Mouse (Mus musculus) adrenal gland, postnatal 14 days (tissue): Measurements from ENCODE around the gene Olfr325. TPM values are rescaled to one million over a fixed set of nuclear protein-coding genes. Genes with fewer than 3 reads are reported as not detected.
A peak's percentile ranks its signal among the peaks of the same experiment; 100 is the strongest.
"Not testable (repeated sequence)": the region's sequence is repeated elsewhere in the genome, so short reads cannot be mapped to it uniquely, and the experiment has no call there.

Source experiments
- DNase-seq: peaks from one replicate; pipeline ENCODE4 v3.0.0; 2021; ENCODE audit warnings: mixed read lengths
- long read RNA-seq, 2 experiments: library from polyadenylated mRNA; stranded (forward); transcript quantifications; one replicate each; pipeline ENCODE4 v2.0.0; 2021
- total RNA-seq: library from RNA; stranded (reverse); gene quantifications from 2 replicates; pipeline ENCODE4 v1.2.3, GENCODE M21; 2021

Gene Olfr325
- not detected in 2 replicates for total RNA-seq
- long read RNA-seq, experiment 1, result 0 reads
- long read RNA-seq, experiment 2, result 0 reads

- DNase-seq, result no peak
Measured at GRCm38 (mm10) chr11:58577430-58577829, at the start of gene Olfr325. Gene Olfr325, plus strand, starts transcription at chr11:58577730.

- not testable (repeated sequence) for DNase-seq
Measured at GRCm38 (mm10) chr11:58534736-58535135, 42.8 kb upstream of the Olfr325 start, which contains the start of gene Olfr330. Gene Olfr330, minus strand, starts transcription at chr11:58534836.

DNA sequence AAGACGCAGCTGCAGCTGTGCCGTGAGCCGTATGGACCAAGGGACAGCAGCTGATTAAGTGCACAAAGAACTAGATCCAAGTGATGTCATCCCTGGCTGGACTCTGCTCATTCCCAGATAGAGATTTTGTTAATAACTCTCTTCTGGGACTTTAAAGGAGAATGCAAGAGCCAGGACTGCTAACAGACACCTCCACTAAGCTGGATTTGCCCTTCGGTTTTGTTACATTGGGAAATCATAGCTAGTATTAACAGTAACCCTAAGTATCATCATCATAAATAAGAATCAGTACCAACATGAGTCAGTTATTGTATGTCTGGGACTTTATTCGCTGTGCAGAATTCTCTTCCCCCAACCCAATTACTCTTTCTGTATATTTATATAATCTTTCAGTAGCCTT is 31.2 kb upstream of the Olfr325 start, which contains the start of gene Olfr329-ps:
Gene Olfr329-ps (minus strand): TSS at position 101 of the 400 bp plus-strand sequence.
- DNase-seq, result no peak

GRCm38 (mm10) chr11:58555536-58555935 is 22.0 kb upstream of the Olfr325 start, which contains the start of gene Olfr328:
Gene Olfr328, minus strand, starts transcription at chr11:58555636.
- no peak for DNase-seq

DNA sequence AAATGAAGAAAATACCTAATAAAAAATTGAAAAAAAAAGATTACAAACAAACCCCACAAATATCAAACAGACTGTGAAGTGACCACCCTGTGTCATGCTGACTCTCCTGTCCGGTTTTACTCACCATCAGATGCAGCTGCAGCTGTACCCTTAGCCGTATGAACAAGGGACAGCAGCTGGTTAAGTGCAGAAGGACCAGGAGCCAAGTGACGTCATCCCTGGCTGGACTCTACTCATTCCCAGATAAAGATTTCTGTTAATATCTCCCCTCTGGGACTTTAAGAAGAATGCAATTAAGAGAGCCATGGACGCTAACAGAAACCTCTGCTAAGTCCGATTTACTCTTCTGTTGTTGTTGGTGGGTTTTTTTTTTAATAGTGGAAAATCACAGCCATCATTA is 7.1 kb upstream of the Olfr325 start, which contains the start of gene Olfr224:
Gene Olfr224 (minus strand): TSS at position 149 of the 400 bp plus-strand sequence.
- DNase-seq, result no peak

DNA sequence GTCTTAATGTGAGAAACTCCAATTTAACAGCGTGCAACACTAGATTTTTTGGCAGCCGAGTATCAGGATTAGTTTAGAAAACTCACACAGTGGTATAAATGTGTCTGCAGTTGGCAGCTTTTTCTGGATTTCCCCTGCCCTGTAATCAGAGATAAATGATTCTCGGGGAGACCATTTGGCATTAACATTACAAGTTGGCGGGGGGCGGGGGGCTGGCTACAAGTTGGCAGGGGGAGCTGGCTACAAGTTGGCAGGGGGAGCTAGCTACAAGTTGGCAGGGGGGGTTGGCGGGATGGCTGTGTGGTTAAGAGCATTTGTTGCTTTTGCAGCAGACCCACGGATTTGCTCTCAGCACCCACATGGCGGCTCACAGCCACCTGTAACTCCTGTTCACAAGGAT is 1.1 kb downstream of the Olfr325 start:
- no peak for DNase-seq

GRCm38 (mm10) chr11:58587898-58588348 is 10.4 kb downstream of the Olfr325 start:
- DNase-seq, result peak; percentile 61

GRCm38 (mm10) chr11:58588620-58589250 is 11.2 kb downstream of the Olfr325 start:
- DNase-seq, result no peak

GRCm38 (mm10) chr11:58594814-58595213 is 17.3 kb downstream of the Olfr325 start, which contains the start of gene Olfr324:
Gene Olfr324, plus strand, starts transcription at chr11:58595114.
- DNase-seq, result no peak

DNA sequence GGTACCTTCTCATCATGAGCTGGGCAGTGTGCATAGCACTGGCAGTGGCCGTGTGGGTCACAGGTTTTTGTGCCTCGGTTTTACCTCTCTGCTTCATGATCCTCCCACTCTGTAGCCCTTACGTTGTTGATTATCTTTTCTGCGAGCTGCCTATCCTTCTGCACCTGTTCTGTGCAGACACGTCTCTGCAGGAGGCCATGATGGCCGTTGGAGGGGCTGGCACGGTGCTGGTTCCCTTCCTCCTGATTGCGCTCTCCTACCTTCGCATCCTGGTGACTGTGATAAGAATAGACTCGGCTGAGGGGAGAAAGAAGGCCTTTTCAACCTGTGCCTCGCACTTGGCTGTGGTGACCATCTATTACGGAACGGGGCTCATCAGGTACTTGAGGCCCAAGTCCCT is 20.3 kb downstream of the Olfr325 start:
- no peak for DNase-seq

- DNase-seq, result no peak
Measured at GRCm38 (mm10) chr11:58602062-58602461, 24.5 kb downstream of the Olfr325 start.

DNA sequence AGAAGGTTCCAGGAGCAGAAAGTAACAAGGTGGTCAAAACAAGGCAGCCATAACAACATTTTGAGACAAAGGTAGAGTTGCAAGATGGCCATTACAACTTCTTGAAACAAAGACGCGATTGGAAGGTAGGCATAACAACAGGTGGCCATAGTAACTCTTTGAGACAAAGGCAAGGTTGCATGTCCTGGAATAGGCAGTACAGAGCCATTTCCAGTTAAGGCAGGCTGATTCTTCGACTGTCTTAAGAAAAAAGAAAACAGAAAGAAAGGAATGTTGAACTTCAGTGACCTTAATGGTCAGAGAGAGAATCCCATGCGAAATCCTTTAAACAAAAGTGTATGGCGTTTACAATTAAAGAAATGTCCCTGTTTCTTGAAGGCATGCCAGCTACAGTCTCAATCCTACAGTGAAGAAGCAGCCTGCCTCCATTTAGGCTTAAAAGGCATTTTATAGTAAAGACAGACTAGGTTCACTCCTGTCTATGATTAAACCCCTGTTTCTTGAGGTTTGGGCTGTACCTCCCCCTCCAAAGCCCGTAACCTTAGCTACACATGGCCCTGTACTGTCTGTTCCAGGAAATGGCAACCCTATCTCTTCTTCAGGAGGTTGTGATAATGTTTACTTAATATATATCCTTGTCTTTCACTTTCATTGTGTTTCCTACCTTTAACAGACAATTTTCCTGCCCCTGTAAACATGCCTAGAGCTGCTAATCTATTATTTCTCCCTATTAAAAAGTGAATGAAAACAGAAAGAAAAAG is 25.4 kb downstream of the Olfr325 start:
- DNase-seq, result no peak

GRCm38 (mm10) chr11:58604688-58605087 is 27.2 kb downstream of the Olfr325 start:
- no peak for DNase-seq

DNA sequence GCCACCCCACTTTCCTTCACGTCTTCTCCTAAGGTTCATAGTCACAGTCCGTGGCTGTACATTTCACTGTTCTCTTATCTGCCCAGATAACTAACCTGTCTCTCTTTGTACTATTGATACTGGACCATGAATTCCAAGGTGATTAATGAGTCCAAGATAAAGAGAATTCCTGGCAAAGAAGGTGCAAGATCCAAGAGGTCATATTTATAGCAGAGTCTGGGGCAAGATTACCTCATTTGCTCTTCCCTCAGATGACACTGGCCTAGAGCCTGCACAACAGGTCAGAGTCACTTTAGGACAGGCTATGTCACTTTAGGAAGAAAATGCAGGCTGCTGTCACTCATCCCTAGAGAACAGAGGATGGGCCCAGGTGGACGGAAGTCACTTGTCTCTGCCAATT is 27.7 kb downstream of the Olfr325 start:
- DNase-seq, result no peak

- DNase-seq, result no peak
Measured at GRCm38 (mm10) chr11:58606177-58606919, 28.8 kb downstream of the Olfr325 start.

- DNase-seq, result no peak
Measured at GRCm38 (mm10) chr11:58607030-58607429, 29.5 kb downstream of the Olfr325 start.

DNA sequence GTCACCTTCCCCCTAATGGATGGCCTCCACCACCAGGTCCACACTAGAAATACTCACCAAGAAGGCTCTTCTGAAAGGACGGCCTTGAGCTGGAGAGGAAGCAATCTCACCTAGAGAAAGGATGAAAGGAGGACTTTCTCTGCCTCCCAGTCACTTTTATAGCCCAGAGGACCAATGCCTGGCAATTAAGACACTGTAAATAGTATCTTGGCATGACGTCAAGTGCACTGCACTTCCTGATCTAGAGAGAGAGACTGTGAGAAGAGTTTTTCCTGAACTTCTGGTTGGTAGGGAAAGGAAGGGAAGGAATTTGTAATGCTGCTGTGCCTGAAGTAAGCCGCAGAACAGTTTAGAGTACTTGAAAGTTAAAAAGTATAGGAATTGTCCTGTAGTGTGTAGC is 35.8 kb downstream of the Olfr325 start:
- DNase-seq, result no peak

DNA sequence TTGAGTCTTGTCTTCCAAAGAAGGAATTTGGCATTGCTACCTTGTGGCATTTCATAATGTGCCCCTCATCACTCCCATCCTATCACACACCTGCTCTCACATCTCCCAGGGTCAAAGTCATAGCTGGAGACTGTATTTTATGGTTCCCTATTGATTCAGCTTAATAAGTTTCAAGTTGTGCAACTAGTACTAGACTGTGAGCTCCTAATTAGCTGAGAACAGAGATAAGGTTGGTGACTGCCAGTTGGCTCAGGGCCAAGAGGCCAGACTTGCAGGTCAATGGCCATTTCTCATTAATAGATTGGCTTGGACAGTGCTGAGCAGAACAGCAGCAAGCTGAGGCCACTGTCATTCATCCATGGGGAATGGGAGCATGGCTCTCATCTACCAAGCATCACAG is 37.0 kb downstream of the Olfr325 start:
- no peak for DNase-seq

- DNase-seq, result no peak
Measured at GRCm38 (mm10) chr11:58615975-58616374, 38.4 kb downstream of the Olfr325 start, which contains the start of gene 2210407C18Rik. Gene 2210407C18Rik, minus strand, starts transcription at chr11:58616075.

GRCm38 (mm10) chr11:58618369-58618768 is 40.8 kb downstream of the Olfr325 start:
- no peak for DNase-seq

DNA sequence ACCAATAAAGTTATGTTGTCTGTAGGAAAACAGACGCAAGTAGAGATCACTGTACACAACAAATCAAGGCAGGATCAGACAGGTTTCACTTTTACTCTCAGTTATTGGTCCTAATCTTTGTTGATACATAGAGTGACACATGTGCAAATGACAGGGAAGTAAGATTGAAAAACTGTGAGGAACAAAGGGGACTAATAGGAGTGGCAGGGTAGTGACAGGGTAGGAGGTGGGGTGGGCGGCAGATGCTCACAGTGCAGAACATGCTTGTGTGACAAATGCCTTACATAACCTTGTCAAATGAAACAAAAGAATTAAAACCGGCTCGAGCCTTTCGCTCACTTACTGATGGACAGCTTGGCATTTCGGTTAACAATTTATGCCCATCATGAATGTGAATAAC is 41.3 kb downstream of the Olfr325 start:
- DNase-seq, result no peak

DNA sequence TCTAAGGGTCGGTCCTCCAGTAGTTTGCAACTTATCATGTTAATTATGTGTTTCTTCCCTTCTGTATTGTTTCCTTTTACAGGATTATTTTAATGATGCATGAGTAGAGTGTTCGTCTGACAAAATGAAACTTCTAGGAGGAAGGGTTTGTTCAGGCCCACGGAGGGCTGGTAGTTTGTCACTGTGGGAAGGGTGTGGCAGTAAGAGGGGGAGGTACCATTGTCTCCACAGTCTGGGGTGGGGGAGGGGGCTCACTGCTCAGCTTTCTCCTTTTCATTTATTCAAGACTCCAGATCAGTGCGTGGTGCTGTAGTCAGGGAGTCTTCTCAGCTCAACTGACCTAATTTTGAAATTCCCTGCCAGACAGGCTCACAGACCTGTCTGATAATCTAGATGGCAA is 48.6 kb downstream of the Olfr325 start:
- DNase-seq, result no peak
